Mouse (Mus musculus): Measurements from ENCODE around the gene Cpsf2. TPM values are rescaled to one million over a fixed set of nuclear protein-coding genes. Genes with fewer than 3 reads are reported as not detected.

Gene Cpsf2
- total RNA-seq (2023): 10 to 100 TPM; 21.0 to 22.5 TPM

GRCm38 (mm10) chr12:101975601-101976571 is at the start of gene Cpsf2:
Gene Cpsf2 (plus strand): TSS chr12:101975988.

GRCm38 (mm10) chr12:101957942-101958544 is 17.7 kb upstream of the Cpsf2 start, which contains the start of gene Atxn3:
Gene Atxn3 (minus strand): TSS chr12:101958246.

Other genes starting within 250 kb of the Cpsf2 start
- under 1 TPM in 1 of 2 experiments, not detected in 1; 0.21 TPM for gene Fbln5, start 156.9 kb upstream of the Cpsf2 start, total RNA-seq (2023)
- 10 to 100 TPM; 42.5 to 47.5 TPM for gene Trip11, start 62.7 kb upstream of the Cpsf2 start, total RNA-seq (2023)
- gene Atxn3, start 17.7 kb upstream of the Cpsf2 start, total RNA-seq (2023): 10 to 100 TPM; 30.2 to 36.8 TPM
- not detected for gene Slc24a4, start 152.7 kb downstream of the Cpsf2 start, total RNA-seq (2023)